Mouse (Mus musculus) embryonic facial prominence, embryonic 15.5 days (tissue): Measurements from ENCODE around the gene Lhb. TPM values are rescaled to one million over a fixed set of nuclear protein-coding genes. Genes with fewer than 3 reads are reported as not detected.

Experiments used
- ATAC-seq: fragments of 200-750 bp; cut with Nextera tagmentation; 2 replicates; pipeline ENCODE4 v1.8.0; 2017; ENCODE audit warnings: low read depth, moderate TSS enrichment; ENCODE audit not compliant: insufficient number of reproducible peaks, low FRiP score, low TSS enrichment
- H3K27ac ChIP-seq: fragments of 300-500 bp; sonication (generic); replicated peaks from 2 replicates; pipeline ENCODE4 v1.5.1; 2015; ENCODE audit warnings: mild to moderate bottlenecking, inconsistent platforms
- H3K27me3 ChIP-seq: fragments of 300-500 bp; sonication (generic); 2 replicates; pipeline ENCODE4 v1.6.1; 2015; ENCODE audit warnings: inconsistent platforms
- H3K36me3 ChIP-seq: fragments of 300-500 bp; sonication (generic); 2 replicates; pipeline ENCODE4 v1.6.1; 2015; ENCODE audit warnings: mild to moderate bottlenecking, inconsistent platforms
- H3K4me1 ChIP-seq: fragments of 300-500 bp; sonication (generic); 2 replicates; pipeline ENCODE4 v1.6.1; 2015; ENCODE audit warnings: inconsistent platforms
- H3K4me2 ChIP-seq: fragments of 300-500 bp; sonication (generic); replicated peaks from 2 replicates; pipeline ENCODE4 v1.6.1; 2015; ENCODE audit warnings: mild to moderate bottlenecking, inconsistent platforms
- H3K4me3 ChIP-seq: fragments of 300-500 bp; sonication (generic); replicated peaks from 2 replicates; pipeline ENCODE4 v1.5.1; 2015; ENCODE audit warnings: mild to moderate bottlenecking, inconsistent platforms
- H3K9ac ChIP-seq: fragments of 300-500 bp; sonication (generic); 2 replicates; pipeline ENCODE4 v1.6.1; 2015; ENCODE audit warnings: inconsistent platforms
- H3K9me3 ChIP-seq: fragments of 300-500 bp; sonication (generic); replicated peaks from 2 replicates; pipeline ENCODE4 v1.6.1; 2016; ENCODE audit warnings: inconsistent platforms
- WGBS: fragments of 180-500 bp; shearing (Covaris S2); methylation state at CpG from one replicate; pipeline ENCODE4 v1.1.7; 2015; 5-methylcytosine and 5-hydroxymethylcytosine counted together
- polyA plus RNA-seq: library from polyadenylated mRNA; unstranded; fragments of >200 nt; fragmentation: Nextera tagmentation; extraction: Ambion mirVana; gene quantifications from 2 replicates; pipeline ENCODE4 v1.2.1, GENCODE M21; 2015

Lhb gene
- polyA plus RNA-seq, 1 experiment from 2014 or later = 4.8 TPM

DNA sequence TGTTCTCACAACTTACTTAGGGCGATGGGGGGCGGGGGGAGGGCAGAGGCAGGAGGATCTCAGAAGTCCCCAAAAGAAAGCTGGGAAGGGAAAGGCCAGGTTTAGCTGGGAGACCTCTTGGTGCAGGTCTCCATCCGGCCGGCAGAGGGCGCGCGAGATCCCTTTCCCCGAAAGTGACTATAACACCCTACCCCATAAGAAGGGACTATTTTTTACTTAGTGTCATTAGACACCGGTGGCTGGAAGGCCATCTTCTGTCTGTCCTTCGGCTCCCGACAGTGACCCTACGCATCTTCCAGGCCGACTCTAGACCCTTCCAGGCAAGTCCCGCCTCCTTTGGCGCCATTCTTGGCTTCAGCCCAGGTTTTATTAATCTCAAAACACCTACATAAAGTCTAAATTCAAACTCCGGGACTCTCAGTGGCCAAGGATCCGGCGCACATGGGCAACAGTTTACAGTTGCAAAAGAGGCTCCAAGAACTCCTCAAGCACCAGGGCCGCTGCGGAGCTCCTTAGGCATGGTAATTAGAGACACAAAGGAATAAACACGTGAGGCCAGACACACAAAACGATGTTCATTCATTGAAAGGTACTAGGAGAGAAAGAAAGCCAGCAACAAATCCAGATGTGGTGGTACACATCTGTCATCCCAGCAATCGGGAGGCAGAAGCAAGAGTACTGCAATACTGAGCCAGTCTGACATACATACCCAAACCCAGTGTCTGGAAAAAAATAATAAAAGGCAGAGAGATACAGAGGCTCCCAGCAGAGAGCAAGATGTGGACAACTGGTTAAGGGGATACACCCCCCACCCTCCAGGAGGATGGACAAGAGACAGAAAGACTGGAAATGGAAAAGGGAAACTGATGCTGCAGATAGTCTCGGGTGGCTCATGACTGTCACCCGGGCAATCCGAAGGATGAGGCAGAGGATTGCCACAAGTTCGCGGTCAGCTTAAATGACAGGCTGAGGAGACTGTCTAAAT lies 15.2 kb upstream of the Lhb start, which contains the start of gene Kcna7:
Kcna7 (plus strand) TSS at position 563 of the 985 bp plus-strand sequence.
- Histone ChIP-seq H3K4me1 (peaks cover 24% of the 10 kb centered on the region), H3K9me3 (no peaks in the 10 kb centered on the region), H3K27ac (no peak within 1 kb of the TSS), H3K27me3 (peaks cover 53% of the 10 kb centered on the region), H3K9ac (0 out of 2 replicates have a peak within 1 kb of the TSS, but pooled peaks have one; percentile 2), H3K36me3 (no peaks in the 10 kb centered on the region), H3K4me3 (peak within 1 kb of the TSS; percentile 46), H3K4me2 (peak within 1 kb of the TSS; percentile 83)
- no peak for ATAC-seq
- WGBS = 9% methylated on average over 28 of the region's 28 CpGs

- peak overlapping the region; percentile 83 for H3K4me2 ChIP-seq
- peaks cover 23% of the 10 kb centered on the region for H3K4me1 ChIP-seq
- H3K9ac ChIP-seq = 0 out of 2 replicates have a peak overlapping the region, but pooled peaks have one; percentile 2
- WGBS = 2% methylated on average over 108 of the region's 114 CpGs
- H3K27ac ChIP-seq = no peak overlapping the region
- ATAC-seq = no peak
- peaks cover 64% of the 10 kb centered on the region for H3K27me3 ChIP-seq
- H3K9me3 ChIP-seq = no peaks in the 10 kb centered on the region
- H3K36me3 ChIP-seq = no peaks in the 10 kb centered on the region
- H3K4me3 ChIP-seq = peak overlapping the region; percentile 46
These were observed 14.2 kb upstream of the Lhb start for GRCm38 (mm10) chr7:45406157-45407156.

DNA sequence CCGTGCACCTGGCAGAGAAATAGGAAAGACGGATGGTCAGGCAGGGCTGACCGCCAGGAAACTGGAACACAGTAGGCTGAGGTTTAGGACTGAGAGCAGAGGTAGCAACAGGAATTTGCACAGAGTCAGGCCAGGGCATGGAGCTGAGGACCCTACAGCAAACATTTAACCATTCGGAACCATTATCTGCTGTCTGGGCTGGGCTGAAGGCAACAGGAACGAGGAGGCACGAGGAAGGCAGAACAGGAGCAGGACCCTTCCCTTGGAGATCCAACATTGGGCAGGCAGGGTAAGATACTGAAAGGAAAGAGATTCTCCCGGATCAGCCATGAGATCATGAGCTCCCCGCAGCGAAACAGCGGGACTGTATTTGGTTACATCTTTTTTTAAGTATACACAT lies 12.8 kb upstream of the Lhb start:
- Histone ChIP-seq H3K36me3 (no peaks in the 10 kb centered on the region), H3K27ac (no peak overlapping the region), H3K4me3 (no peak overlapping the region), H3K9me3 (no peaks in the 10 kb centered on the region), H3K27me3 (peaks cover 71% of the 10 kb centered on the region), H3K9ac (no peak overlapping the region), H3K4me2 (no peak overlapping the region), H3K4me1 (peaks cover 20% of the 10 kb centered on the region)
- 78% methylated on average over 10 of the region's 10 CpGs for WGBS
- no peak for ATAC-seq

DNA sequence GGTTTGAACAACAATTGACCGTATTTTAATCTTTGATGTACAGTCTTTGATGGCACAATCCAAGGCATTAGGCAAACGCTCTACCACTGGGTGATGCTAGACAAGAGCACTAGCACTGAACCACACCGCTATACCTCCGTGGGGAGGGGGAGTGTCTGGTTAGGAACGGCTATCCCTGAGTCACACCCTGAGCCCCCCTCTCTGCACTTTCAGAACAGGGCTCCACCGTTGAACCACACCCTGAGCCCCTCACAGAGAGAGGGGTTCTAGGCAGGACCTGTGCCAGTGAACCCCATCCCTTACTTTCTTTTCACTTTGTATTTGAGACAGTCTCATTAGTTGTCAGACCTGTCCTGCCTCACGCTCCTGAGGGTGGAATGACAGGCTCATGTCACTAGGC lies 12.3 kb upstream of the Lhb start:
- ATAC-seq = no peak

DNA sequence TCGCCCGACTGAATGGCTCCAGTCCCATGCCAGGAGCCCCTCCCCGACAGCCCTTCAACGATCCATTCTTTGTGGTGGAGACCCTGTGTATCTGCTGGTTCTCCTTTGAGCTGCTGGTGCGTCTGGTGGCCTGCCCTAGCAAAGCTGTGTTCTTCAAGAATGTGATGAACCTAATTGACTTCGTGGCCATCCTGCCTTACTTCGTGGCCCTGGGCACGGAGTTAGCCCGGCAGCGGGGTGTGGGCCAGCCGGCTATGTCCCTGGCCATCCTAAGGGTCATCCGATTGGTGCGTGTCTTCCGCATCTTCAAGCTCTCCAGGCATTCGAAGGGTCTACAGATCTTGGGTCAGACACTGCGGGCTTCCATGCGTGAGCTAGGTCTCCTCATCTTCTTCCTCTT lies 11.7 kb upstream of the Lhb start:
- Histone ChIP-seq H3K4me2 (no peak overlapping the region), H3K9ac (no peak overlapping the region), H3K9me3 (no peaks in the 10 kb centered on the region), H3K36me3 (no peaks in the 10 kb centered on the region), H3K27me3 (peaks cover 79% of the 10 kb centered on the region), H3K4me3 (no peak overlapping the region), H3K27ac (no peak overlapping the region), H3K4me1 (peaks cover 29% of the 10 kb centered on the region)
- 86% methylated on average over 17 of the region's 17 CpGs for WGBS
- no peak for ATAC-seq

More for the DNA sequence above, 12.3 kb upstream of the Lhb start:
- WGBS = 64% methylated on average over 7 of the region's 7 CpGs
- Histone ChIP-seq H3K36me3 (no peaks in the 10 kb centered on the region), H3K9ac (no peak overlapping the region), H3K4me1 (peaks cover 23% of the 10 kb centered on the region), H3K4me2 (no peak overlapping the region), H3K4me3 (no peak overlapping the region), H3K27ac (no peak overlapping the region), H3K9me3 (no peaks in the 10 kb centered on the region), H3K27me3 (peaks cover 75% of the 10 kb centered on the region)

- H3K4me3 ChIP-seq = no peak overlapping the region
- peaks cover 86% of the 10 kb centered on the region for H3K27me3 ChIP-seq
- WGBS = 91% methylated on average over 8 of the region's 8 CpGs
- no peak overlapping the region for H3K27ac ChIP-seq
- H3K4me2 ChIP-seq = no peak overlapping the region
- no peaks in the 10 kb centered on the region for H3K36me3 ChIP-seq
- H3K4me1 ChIP-seq = peaks cover 35% of the 10 kb centered on the region
- no peak overlapping the region for H3K9ac ChIP-seq
- no peak for ATAC-seq
- no peaks in the 10 kb centered on the region for H3K9me3 ChIP-seq
These were observed 11.0 kb upstream of the Lhb start for GRCm38 (mm10) chr7:45409497-45410163.

GRCm38 (mm10) chr7:45412421-45412820 lies 8.2 kb upstream of the Lhb start:
- Histone ChIP-seq H3K9me3 (no peaks in the 10 kb centered on the region), H3K4me3 (no peak overlapping the region), H3K4me1 (peaks cover 31% of the 10 kb centered on the region), H3K27me3 (peaks cover 82% of the 10 kb centered on the region), H3K4me2 (no peak overlapping the region), H3K9ac (no peak overlapping the region), H3K27ac (no peak overlapping the region), H3K36me3 (no peaks in the 10 kb centered on the region)
- ATAC-seq = no peak
- 80% methylated on average over 2 of the region's 2 CpGs for WGBS

- H3K4me2 ChIP-seq = peak within 1 kb of the TSS; percentile 92
- H3K27me3 ChIP-seq = peaks cover 77% of the 10 kb centered on the region
- peak within 1 kb of the TSS; percentile 63 for H3K4me3 ChIP-seq
- peak within 1 kb of the TSS; percentile 60 for H3K9ac ChIP-seq
- H3K4me1 ChIP-seq = peaks cover 40% of the 10 kb centered on the region
- 1% methylated on average over 43 of the region's 45 CpGs for WGBS
- H3K9me3 ChIP-seq = no peaks in the 10 kb centered on the region
- peak within 1 kb of the TSS; percentile 77 for H3K27ac ChIP-seq
- ATAC-seq = peak; percentile 23
- no peaks in the 10 kb centered on the region for H3K36me3 ChIP-seq
These were observed 7.3 kb upstream of the Lhb start, which contains the start of gene Ntf5 for GRCm38 (mm10) chr7:45413113-45413863. Gene Ntf5, plus strand, starts transcription at chr7:45413695.

DNA sequence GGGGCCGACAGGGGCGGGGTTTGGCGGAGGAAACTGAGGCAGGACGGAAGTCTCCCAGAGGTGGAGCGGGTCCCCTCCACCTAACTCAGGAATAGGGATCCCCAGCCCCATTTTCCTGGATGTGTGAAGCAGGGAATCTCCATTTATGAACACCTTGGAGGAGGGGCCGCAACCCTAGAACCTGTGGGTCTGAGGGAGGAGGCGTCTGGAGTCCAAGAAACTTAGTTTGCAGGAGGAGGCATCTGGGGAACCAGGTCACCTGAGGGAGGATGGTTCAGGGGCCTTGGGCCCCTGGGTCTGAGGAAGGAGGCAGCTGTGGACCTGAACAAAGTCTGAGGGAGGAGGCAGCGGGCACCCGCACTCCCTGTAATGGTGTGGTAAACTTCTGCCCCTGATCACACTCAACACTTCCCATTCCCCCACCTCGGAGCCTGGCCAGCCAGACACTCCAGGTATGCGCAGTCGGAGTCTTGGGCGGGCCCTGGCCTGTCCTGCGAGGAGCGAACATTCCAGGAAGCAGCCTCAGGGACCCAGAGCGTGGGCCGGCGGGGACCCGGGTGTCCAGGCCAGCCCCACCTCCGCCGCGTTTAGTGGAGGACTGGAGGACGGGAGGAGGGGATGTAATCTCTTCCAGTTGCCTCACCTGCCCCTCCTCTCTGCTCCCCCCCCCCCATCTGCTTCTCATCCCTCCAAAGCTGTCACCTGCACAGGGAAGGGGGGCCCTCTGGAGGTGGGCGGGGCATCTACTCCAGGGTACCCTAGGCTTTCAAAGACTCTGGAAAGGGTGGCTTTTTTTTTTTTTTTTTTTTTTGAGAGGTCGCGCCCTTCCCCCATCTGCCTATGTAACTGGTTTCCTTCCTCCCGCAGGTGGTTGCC lies 6.5 kb upstream of the Lhb start:
- Histone ChIP-seq H3K4me2 (peak overlapping the region; percentile 92), H3K27ac (peak overlapping the region; percentile 77), H3K9ac (peak overlapping the region; percentile 60), H3K36me3 (no peaks in the 10 kb centered on the region), H3K27me3 (peaks cover 73% of the 10 kb centered on the region), H3K4me3 (peak overlapping the region; percentile 63), H3K9me3 (no peaks in the 10 kb centered on the region), H3K4me1 (peaks cover 45% of the 10 kb centered on the region)
- 2% methylated on average over 25 of the region's 27 CpGs for whole genome bisulfite sequencing
- ATAC-seq = peak; percentile 65
